Mouse (Mus musculus) liver, adult 2 months (tissue): Measurements from ENCODE around the gene Gm9936.

Experiments
- CTCF ChIP-seq: fragments of 200-500 bp; IDR thresholded peaks from 2 replicates; pipeline ENCODE4 v1.5.1; 2011; ENCODE audit warnings: low read depth, low read length, control low read depth
- POLR2A ChIP-seq: fragments of 200-500 bp; IDR thresholded peaks from 2 replicates; pipeline ENCODE4 v1.6.1; 2011; ENCODE audit warnings: low read length, control low read depth; ENCODE audit not compliant: insufficient read depth; ENCODE audit errors: extremely low read depth

DNA sequence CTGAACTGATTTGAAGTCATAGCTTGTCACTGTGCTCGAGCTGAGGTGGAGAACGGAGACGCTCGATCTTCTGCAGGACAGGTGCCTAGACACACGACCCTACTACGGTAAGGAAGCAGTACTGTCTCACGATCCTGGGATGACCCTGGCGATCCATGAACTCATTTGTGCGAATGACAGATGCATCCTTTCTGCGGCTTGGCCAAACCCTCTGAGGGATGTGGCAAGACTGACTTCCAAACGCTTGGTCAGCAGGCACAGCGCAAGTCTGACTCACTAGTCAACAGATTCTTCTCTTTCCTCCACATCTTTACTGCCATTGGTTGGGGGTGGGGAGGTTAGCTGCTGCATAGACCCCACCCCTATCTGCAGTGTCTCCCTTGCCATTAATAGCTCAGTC lies 31.1 kb downstream of the Gm9936 start:
- TF ChIP-seq CTCF (no peak), POLR2A (no peak)
